In the genomic region with DNA sequence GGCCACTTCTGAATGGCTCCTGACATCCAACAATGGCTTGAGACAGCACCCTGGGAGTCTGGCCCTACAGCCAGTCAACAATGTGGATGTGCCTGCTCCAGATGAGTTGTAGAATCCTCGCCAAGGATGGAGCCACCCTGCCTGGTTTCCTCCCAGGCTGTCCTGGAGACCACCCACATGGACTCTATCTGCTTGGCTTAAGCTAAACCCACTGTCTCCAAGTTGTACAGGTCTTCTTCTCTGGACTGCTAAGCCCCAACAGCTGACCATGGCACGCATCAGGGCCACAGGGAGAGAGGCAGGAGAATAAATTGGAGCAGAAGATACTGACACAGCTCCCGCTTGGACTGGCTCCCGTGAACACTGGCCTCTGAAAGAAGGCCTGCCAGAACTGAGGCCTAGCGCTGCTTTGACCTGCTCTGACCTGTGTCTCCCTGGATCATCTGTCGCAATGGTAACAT, we compare ENCODE assay signal across 9 mouse cellular contexts. TPM values are rescaled to one million over a fixed set of nuclear protein-coding genes. Genes with fewer than 3 reads are reported as not detected.
DNase-seq lines count a peak whose midpoint lies in the region; ATAC-seq and TF ChIP-seq lines count a peak whose summit lies in the region.
"Had no signal": no experiment of that assay in that cellular context is flagged by ENCODE, and none has a peak within 500 bp of the region (broad histone marks: within the 10 kb centered on the region; RNA-seq: fewer than 3 reads in every experiment).

No protein-coding gene starts in this region.

- H3K4me1 ChIP-seq in heart, embryonic 11.5 days (ENCODE audit: control insufficient read depth, insufficient read depth, low read length) = peaks cover 7% of the 10 kb centered on the region
- 0 out of 2 replicates have a peak, but pooled peaks cover 7% of the 10 kb centered on the region for H3K4me1 ChIP-seq in heart, postnatal 0 days (ENCODE audit: control insufficient read depth, insufficient read depth)

- no peak overlapping the region for H3K4me2 ChIP-seq in heart, embryonic 11.5 days
- H3K4me2 ChIP-seq in heart, postnatal 0 days (ENCODE audit: low read depth, low read length) = no peak overlapping the region
- H3K4me2 ChIP-seq: midbrain, embryonic 12.5 days had no signal

- H3K9ac ChIP-seq in heart, embryonic 11.5 days (ENCODE audit: low read depth, low read length) = no peak overlapping the region
- no peak overlapping the region for H3K9ac ChIP-seq in heart, postnatal 0 days (replicated peaks; ENCODE audit: low read depth, low read length)
- H3K9ac ChIP-seq: midbrain, embryonic 12.5 days had no signal

- 68% methylated on average over 6 of the region's 6 CpGs for WGBS in heart, embryonic 11.5 days (ENCODE audit: insufficient replicate concordance)
- 79% methylated on average over 6 of the region's 6 CpGs for WGBS in heart, postnatal 0 days

- TF ChIP-seq EP300 in heart, postnatal 0 days (IDR thresholded peaks at IDR 0.05; ENCODE audit: low read depth) = no peak

- H3K27me3 ChIP-seq in heart, embryonic 11.5 days (ENCODE audit: control insufficient read depth, insufficient read depth, low read length) = no peaks in the 10 kb centered on the region
- H3K27me3 ChIP-seq in heart, postnatal 0 days (ENCODE audit: control insufficient read depth, insufficient read depth, low read length) = no peaks in the 10 kb centered on the region
- H3K27me3 ChIP-seq: midbrain, embryonic 12.5 days had no signal

- no peak overlapping the region for H3K27ac ChIP-seq in heart, embryonic 11.5 days (ENCODE audit: low read depth, low read length)
- no peak overlapping the region for H3K27ac ChIP-seq in heart, postnatal 0 days (ENCODE audit: low read depth)
- H3K27ac ChIP-seq: midbrain, embryonic 12.5 days had no signal

- no peaks in the 10 kb centered on the region for H3K9me3 ChIP-seq in heart, embryonic 11.5 days (replicated peaks; ENCODE audit: control insufficient read depth, low read length)
- H3K9me3 ChIP-seq in heart, postnatal 0 days (replicated peaks; ENCODE audit: control insufficient read depth, low read length) = no peaks in the 10 kb centered on the region
- H3K9me3 ChIP-seq: midbrain, embryonic 12.5 days had no signal

- no peaks in the 10 kb centered on the region for H3K36me3 ChIP-seq in heart, embryonic 11.5 days (ENCODE audit: control insufficient read depth, insufficient read depth, low read length)
- no peaks in the 10 kb centered on the region for H3K36me3 ChIP-seq in heart, postnatal 0 days (replicated peaks; ENCODE audit: control insufficient read depth, insufficient read depth, low read length)
- H3K36me3 ChIP-seq: midbrain, embryonic 12.5 days had no signal

- TF ChIP-seq CTCF in heart, postnatal 0 days (IDR thresholded peaks at IDR 0.05; ENCODE audit: low read depth) = no peak

- no peak overlapping the region for H3K4me3 ChIP-seq in heart, embryonic 11.5 days (ENCODE audit: low read depth, low read length)
- H3K4me3 ChIP-seq in heart, postnatal 0 days (ENCODE audit: low read depth, low read length) = no peak overlapping the region
- H3K4me3 ChIP-seq: midbrain, embryonic 12.5 days had no signal

- peak; percentile 98 for DNase-seq in heart, adult 11 months
- DNase-seq in urinary bladder, postnatal 25 days (ENCODE audit: low spot score) = peak; percentile 28
- DNase-seq in urinary bladder, adult 2 months (ENCODE audit: low spot score) = no peak
- DNase-seq in heart, postnatal 0 days (ENCODE audit: low spot score) = no peak
- peak; percentile 61 for DNase-seq in testis, postnatal 14 days (ENCODE audit: low spot score)
- no peak for DNase-seq in layer of hippocampus, postnatal 10 days (ENCODE audit: low spot score in 2 of 2)
- no peak for DNase-seq in thymus, adult 18-20 months

- ATAC-seq in heart, embryonic 11.5 days (replicated peaks; ENCODE audit: insufficient number of reproducible peaks, low FRiP score, low TSS enrichment) = no peak
- peak; percentile 21; the same call in 1 of the 2 replicates for ATAC-seq in heart, postnatal 0 days (ENCODE audit: insufficient read depth, low read depth)

RNA-seq across cellular contexts. Expression of a gene that starts 32.6 kb away (rescaled TPM):
- 3.0 and 3.4 TPM in 2 replicates for polyA plus RNA-seq in heart, embryonic 11.5 days (2014; fragmentation: Nextera tagmentation; extraction: Ambion mirVana)
- polyA plus RNA-seq in urinary bladder, adult 2 months (2012; rRNA removed) = 44.7 and 51.4 TPM in 2 replicates
- total RNA-seq in heart, postnatal 0 days (2014; rRNA removed; ENCODE audit: low replicate concordance) = 15.7 and 18.6 TPM in 2 replicates
- polyA plus RNA-seq in heart, postnatal 0 days (2015; fragmentation: Nextera tagmentation; extraction: Ambion mirVana) = 1.4 and 1.5 TPM in 2 replicates
- 10 to 100 TPM; 51.7 to 54.5 TPM for total RNA-seq in layer of hippocampus, postnatal 10 days (2021)

Comparison
In these comparisons a context has a peak if more than half of its experiments do, and no peak if none do; other contexts are left out.
1. DNase-seq: peak in heart, adult 11 months (single experiment), urinary bladder, postnatal 25 days (single experiment) and testis, postnatal 14 days (single experiment); none in urinary bladder, adult 2 months (single experiment), heart, postnatal 0 days (single experiment), layer of hippocampus, postnatal 10 days (0 of 2) and thymus, adult 18-20 months (0 of 2).
2. RNA of a gene that starts 32.6 kb away (polyA plus RNA-seq): 44.7 to 51.4 TPM in urinary bladder, adult 2 months; 3.0 to 3.4 TPM in heart, embryonic 11.5 days and 1.4 to 1.5 TPM in heart, postnatal 0 days; every median in the first group is over 10 times any median in the second.